Mouse (Mus musculus) CH12.LX (cell line): ENCODE measurements around the gene Ldlrad2. TPM values are rescaled to one million over a fixed set of nuclear protein-coding genes. Genes with fewer than 3 reads are reported as not detected.

Source experiments
- DNase-seq: peaks from one replicate; pipeline ENCODE4 v3.0.0-alpha.2; 2013; ENCODE audit errors: extremely low read depth
- H3K27ac ChIP-seq: 2 replicates; pipeline ENCODE4 v1.5.1; 2012; ENCODE audit warnings: low read depth, mild to moderate bottlenecking, control low read depth, moderate library complexity; ENCODE audit not compliant: insufficient read depth
- H3K27me3 ChIP-seq: replicated peaks from 2 replicates; pipeline ENCODE3; 2012; ENCODE audit warnings: inconsistent platforms
- H3K36me3 ChIP-seq, 2 experiments: replicated peaks in 1 of 2; 2 replicates each; pipeline versions ENCODE3 to v1.6.1; 2012; ENCODE audit warnings: inconsistent platforms in 1 of 2, low read length in 1 of 2, mild to moderate bottlenecking in 1 of 2, mixed read lengths in 1 of 2, moderate library complexity in 1 of 2; ENCODE audit not compliant: control insufficient read depth in 1 of 2, insufficient read depth in 1 of 2
- H3K4me1 ChIP-seq, 2 experiments: 2 replicates each; pipeline ENCODE4 v1.6.1; 2012; ENCODE audit warnings: inconsistent platforms in 1 of 2, moderate library complexity in 1 of 2; ENCODE audit not compliant: insufficient read depth in 2 of 2, control insufficient read depth in 1 of 2
- H3K4me2 ChIP-seq: 2 replicates; pipeline ENCODE4 v1.6.1; 2012; ENCODE audit warnings: low read depth, mild to moderate bottlenecking, control low read depth; ENCODE audit not compliant: poor library complexity, insufficient read depth, severe bottlenecking
- H3K4me3 ChIP-seq, 3 experiments: fragments of 150-350 bp in 1 of 3; sonication (generic) in 1 of 3; replicated peaks in 1 of 3; 2 replicates each; pipeline versions ENCODE3 to v1.5.1; 2011 to 2012; ENCODE audit warnings: low read depth in 2 of 3, low read length in 2 of 3, mild to moderate bottlenecking in 2 of 3, moderate library complexity in 2 of 3, control low read depth in 1 of 3, improper control_type of control experiment in 1 of 3, inconsistent platforms in 1 of 3, mixed read lengths in 1 of 3; ENCODE audit not compliant: poor library complexity in 1 of 3
- H3K79me2 ChIP-seq: replicated peaks from 2 replicates; pipeline ENCODE4 v1.6.1; 2012; ENCODE audit warnings: mild to moderate bottlenecking, moderate library complexity; ENCODE audit not compliant: control insufficient read depth, poor library complexity, insufficient read depth, severe bottlenecking; ENCODE audit errors: extremely low read depth
- H3K9ac ChIP-seq: 2 replicates; pipeline ENCODE4 v1.6.1; 2012; ENCODE audit warnings: low read depth, mild to moderate bottlenecking, control low read depth, moderate library complexity; ENCODE audit not compliant: insufficient read depth
- H3K9me3 ChIP-seq: replicated peaks from 2 replicates; pipeline ENCODE3; 2012; ENCODE audit warnings: low read length, inconsistent platforms, mixed read lengths
- BHLHE40 ChIP-seq: IDR thresholded peaks from 2 replicates; pipeline ENCODE4 v1.6.1; 2011; ENCODE audit warnings: mild to moderate bottlenecking, low read depth, low read length, improper control_type of control experiment
- EP300 ChIP-seq: IDR thresholded peaks from 2 replicates; pipeline ENCODE4 v1.6.1; 2011; ENCODE audit warnings: low read length, improper control_type of control experiment
- ETS1 ChIP-seq: conservative IDR thresholded peaks from 2 replicates; pipeline ENCODE4 v1.6.1; 2012; ENCODE audit warnings: low read depth, mild to moderate bottlenecking, inconsistent platforms, low read length, improper control_type of control experiment, moderate library complexity
- IRF4 ChIP-seq: IDR thresholded peaks from 2 replicates; pipeline ENCODE4 v1.6.1; 2014; ENCODE audit warnings: low read depth, mild to moderate bottlenecking, inconsistent platforms, low read length, improper control_type of control experiment
- POLR2A ChIP-seq: IDR thresholded peaks from 2 replicates; pipeline ENCODE4 v1.6.1; 2011; ENCODE audit warnings: low read depth, mild to moderate bottlenecking, improper control_type of control experiment, low read length
- POLR2AphosphoS2 ChIP-seq: IDR thresholded peaks from 2 replicates; pipeline ENCODE4 v1.6.1; 2011; ENCODE audit warnings: low read depth, low read length, improper control_type of control experiment
- SIN3A ChIP-seq: IDR thresholded peaks from 2 replicates; pipeline ENCODE4 v1.6.1; 2012; ENCODE audit warnings: low read length, improper control_type of control experiment, inconsistent platforms
- TBP ChIP-seq: conservative IDR thresholded peaks from 2 replicates; pipeline ENCODE4 v1.6.1; 2011; ENCODE audit warnings: low read depth, low read length, improper control_type of control experiment
- TCF12 ChIP-seq: IDR thresholded peaks from 2 replicates; pipeline ENCODE4 v1.6.1; 2014; ENCODE audit warnings: low read depth, mild to moderate bottlenecking, inconsistent platforms, low read length, improper control_type of control experiment
- UBTF ChIP-seq: IDR thresholded peaks from 2 replicates; pipeline ENCODE4 v1.6.1; 2012; ENCODE audit warnings: low read depth, mild to moderate bottlenecking, inconsistent platforms, low read length, improper control_type of control experiment, moderate library complexity
- ZKSCAN1 ChIP-seq: IDR thresholded peaks from 2 replicates; pipeline ENCODE4 v1.6.1; 2012; ENCODE audit warnings: low read depth, inconsistent platforms, low read length, improper control_type of control experiment, borderline replicate concordance
- dilution Hi-C: fragments of 300-500 bp; cut with MboI; formaldehyde crosslinking; loops from 2 replicates; pipeline ENCODE4 v1.14.3; 2020; ENCODE audit warnings: low sequenced_read_pairs; ENCODE audit not compliant: extremely low pct_unique_long_range_greater_than_20kb, extremely low pct_ligation_motif_present
- in situ Hi-C: fragments of 300-500 bp; cut with MboI; formaldehyde crosslinking; loops from 3 replicates; pipeline ENCODE4 v1.14.3; 2019; ENCODE audit warnings: low sequenced_read_pairs, low pct_ligation_motif_present, low pct_unique_long_range_greater_than_20kb, mixed read lengths
- polyA plus RNA-seq: library from polyadenylated mRNA; unstranded; fragments of >175 nt; gene quantifications from 2 replicates; pipeline ENCODE4 v1.2.1, GENCODE M21; 2012; ENCODE audit warnings: low read depth; ENCODE audit not compliant: insufficient read length
- total RNA-seq, 2 experiments: library from RNA; depleted of rRNA; stranded (reverse); fragments of 300-350 nt in 1 of 2; fragments of >200 nt in 1 of 2; gene quantifications; 2 replicates each; pipeline ENCODE4 v1.2.3; 2012 to 2014

Ldlrad2 gene
- total and polyA plus RNA-seq, 3 experiments, result not detected

DNA sequence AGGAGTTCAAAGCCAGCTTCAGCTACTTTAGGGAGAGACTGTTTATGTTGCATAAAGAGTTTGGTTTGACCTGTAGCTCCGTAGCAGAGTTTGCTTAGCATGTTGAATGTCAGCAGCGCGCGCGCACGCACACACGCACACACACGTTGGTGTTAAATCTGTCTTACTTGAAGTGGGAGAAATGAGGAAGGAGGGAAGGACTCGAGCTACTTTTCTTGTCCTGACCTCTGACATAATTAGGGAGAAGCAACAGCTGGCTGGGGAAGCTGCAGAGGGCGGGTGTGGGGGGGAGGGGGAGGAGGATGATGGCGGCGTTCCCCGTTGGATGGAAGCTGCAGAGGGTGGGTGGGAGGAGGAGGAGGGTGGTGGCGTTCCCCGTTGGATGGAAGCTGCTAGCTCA lies 35.9 kb upstream of the Ldlrad2 start:
- TF ChIP-seq POLR2A (no peak), TCF12 (no peak), ZKSCAN1 (no peak), SIN3A (no peak)
- Histone ChIP-seq H3K27me3 (no peaks in the 10 kb centered on the region), H3K36me3 (peaks cover 76 to 90% of the 10 kb centered on the region in 2 experiments), H3K27ac (no peak overlapping the region), H3K79me2 (no peaks in the 10 kb centered on the region; the same call in 1 of the 2 replicates), H3K9ac (no peak overlapping the region), H3K4me3 (no peak overlapping the region), H3K4me2 (no peak overlapping the region), H3K9me3 (no peaks in the 10 kb centered on the region), H3K4me1 (peaks cover 3 to 10% of the 10 kb centered on the region in 2 experiments)
- dilution Hi-C loops (no loop called here), in situ Hi-C loops (no loop called here)
- no peak for DNase-seq

- TF ChIP-seq UBTF, result no peak
- TF ChIP-seq IRF4, result peak; percentile 80
- 0 out of 2 replicates have a peak, but pooled peaks have one; percentile 21 for TF ChIP-seq TCF12
- TF ChIP-seq BHLHE40, result peak; percentile 93
- 0 out of 2 replicates have a peak, but pooled peaks have one; percentile 21 for TF ChIP-seq ETS1
- H3K36me3 ChIP-seq, result peaks cover 75 to 93% of the 10 kb centered on the region in 2 experiments
- in situ Hi-C loops, result no loop called here
- H3K9ac ChIP-seq, result no peak overlapping the region
- no peaks in the 10 kb centered on the region; the same call in 1 of the 2 replicates for H3K79me2 ChIP-seq
- H3K4me1 ChIP-seq, result peaks cover 3 to 10% of the 10 kb centered on the region in 2 experiments
- dilution Hi-C loops, result no loop called here
- no peak overlapping the region for H3K4me2 ChIP-seq
- no peak overlapping the region for H3K27ac ChIP-seq
- peak; percentile 31 for DNase-seq
- H3K9me3 ChIP-seq, result no peaks in the 10 kb centered on the region
- H3K4me3 ChIP-seq, result no peak overlapping the region
- H3K27me3 ChIP-seq, result no peaks in the 10 kb centered on the region
Measured at GRCm38 (mm10) chr4:137609702-137610101, 35.3 kb upstream of the Ldlrad2 start.

GRCm38 (mm10) chr4:137609281-137609680 lies 34.9 kb upstream of the Ldlrad2 start:
- in situ Hi-C loops, result no loop called here
- no peak overlapping the region for H3K9ac ChIP-seq
- H3K9me3 ChIP-seq, result no peaks in the 10 kb centered on the region
- peaks cover 78 to 93% of the 10 kb centered on the region in 2 experiments for H3K36me3 ChIP-seq
- no peak for DNase-seq
- H3K27me3 ChIP-seq, result no peaks in the 10 kb centered on the region
- H3K4me1 ChIP-seq, result peaks cover 3 to 10% of the 10 kb centered on the region in 2 experiments
- peaks cover 3% of the 10 kb centered on the region for H3K79me2 ChIP-seq
- H3K27ac ChIP-seq, result no peak overlapping the region
- TF ChIP-seq POLR2AphosphoS2 (no peak), SIN3A (peak; percentile 24; the same call in 1 of the 2 replicates), TBP (no peak), EP300 (no peak), IRF4 (no peak)
- no peak overlapping the region for H3K4me3 ChIP-seq
- dilution Hi-C loops, result no loop called here
- H3K4me2 ChIP-seq, result no peak overlapping the region
